Comparison of ENCODE assay signal across 10 mouse cellular contexts in genomic region chr16:79177299-79177999, GRCm38 (mm10).
DNase-seq lines count a peak whose midpoint lies in the region; ATAC-seq and TF ChIP-seq lines count a peak whose summit lies in the region.
"Had no signal": no experiment of that assay in that cellular context is flagged by ENCODE, and none has a peak within 500 bp of the region (broad histone marks: within the 10 kb centered on the region; RNA-seq: fewer than 3 reads in every experiment).

No protein-coding gene starts in this region.

- TF ChIP-seq CTCF in intestine, postnatal 0 days (IDR thresholded peaks at IDR 0.05; ENCODE audit: low read depth): no peak

- no peaks in the 10 kb centered on the region for H3K36me3 ChIP-seq in forebrain, embryonic 13.5 days (ENCODE audit: poor library complexity, severe bottlenecking)
- no peaks in the 10 kb centered on the region for H3K36me3 ChIP-seq in limb, embryonic 10.5 days
- H3K36me3 ChIP-seq in neural tube, embryonic 11.5 days (ENCODE audit: control insufficient read depth, insufficient read depth, low read length): no peaks in the 10 kb centered on the region
- H3K36me3 ChIP-seq in intestine, postnatal 0 days (ENCODE audit: control insufficient read depth, insufficient read depth): no peaks in the 10 kb centered on the region

- peaks cover 11% of the 10 kb centered on the region for H3K4me1 ChIP-seq in forebrain, embryonic 13.5 days
- H3K4me1 ChIP-seq in limb, embryonic 10.5 days: peaks cover 10% of the 10 kb centered on the region
- peaks cover 10% of the 10 kb centered on the region; the same call in 1 of the 2 replicates for H3K4me1 ChIP-seq in neural tube, embryonic 11.5 days (ENCODE audit: control insufficient read depth, insufficient read depth, low read length)
- H3K4me1 ChIP-seq in intestine, postnatal 0 days (replicated peaks; ENCODE audit: control insufficient read depth, insufficient read depth, low read length): no peaks in the 10 kb centered on the region

- peak; percentile 90 for ATAC-seq in forebrain, embryonic 13.5 days
- peak; percentile 83 for ATAC-seq in neural tube, embryonic 11.5 days (ENCODE audit: insufficient read depth, low FRiP score, low TSS enrichment)
- no peak for ATAC-seq in intestine, postnatal 0 days
- ATAC-seq: activated CD4-positive, CD25-positive, alpha-beta regulatory T cell, adult 4 months had no signal

- H3K27me3 ChIP-seq in forebrain, embryonic 13.5 days: no peaks in the 10 kb centered on the region
- no peaks in the 10 kb centered on the region for H3K27me3 ChIP-seq in limb, embryonic 10.5 days (ENCODE audit: low read depth, poor library complexity, severe bottlenecking)
- H3K27me3 ChIP-seq in neural tube, embryonic 11.5 days (ENCODE audit: control insufficient read depth, insufficient read depth, low read length): no peaks in the 10 kb centered on the region
- no peaks in the 10 kb centered on the region for H3K27me3 ChIP-seq in intestine, postnatal 0 days (replicated peaks; ENCODE audit: control insufficient read depth, insufficient read depth, low read length)

- DNase-seq in cerebellum, postnatal 10 days: peak; percentile 10 to 19
- no peak for DNase-seq in cerebellum, adult 18-20 months
- peak; percentile 52 for DNase-seq in limb, embryonic 10.5 days (ENCODE audit: low spot score)
- peak; percentile 48 for DNase-seq in neural tube, embryonic 11.5 days (ENCODE audit: low spot score)
- DNase-seq in frontal cortex, postnatal 25 days (ENCODE audit: low spot score in 2 of 2): no peak
- no peak for DNase-seq in testis, postnatal 14 days (ENCODE audit: low spot score)
- DNase-seq: thymus, postnatal 4 days had no signal

- H3K9ac ChIP-seq in forebrain, embryonic 13.5 days: no peak overlapping the region; the same call in 1 of the 2 replicates
- H3K9ac ChIP-seq in neural tube, embryonic 11.5 days (ENCODE audit: low read length): no peak overlapping the region
- no peak overlapping the region for H3K9ac ChIP-seq in intestine, postnatal 0 days (ENCODE audit: low read depth, low read length)

- H3K27ac ChIP-seq in forebrain, embryonic 13.5 days: peak overlapping the region; percentile 76
- 0 out of 2 replicates have a peak overlapping the region, but pooled peaks have one; percentile 15 for H3K27ac ChIP-seq in limb, embryonic 10.5 days
- H3K27ac ChIP-seq in neural tube, embryonic 11.5 days (ENCODE audit: low read depth, low read length): 0 out of 2 replicates have a peak overlapping the region, but pooled peaks have one; percentile 56
- H3K27ac ChIP-seq in intestine, postnatal 0 days (ENCODE audit: low read depth, low read length): no peak overlapping the region

- H3K9me3 ChIP-seq in forebrain, embryonic 13.5 days (replicated peaks): no peaks in the 10 kb centered on the region
- H3K9me3 ChIP-seq in limb, embryonic 10.5 days (replicated peaks): no peaks in the 10 kb centered on the region
- no peaks in the 10 kb centered on the region for H3K9me3 ChIP-seq in neural tube, embryonic 11.5 days (ENCODE audit: control insufficient read depth, low read length)
- no peaks in the 10 kb centered on the region for H3K9me3 ChIP-seq in intestine, postnatal 0 days (ENCODE audit: control insufficient read depth)

- H3K4me2 ChIP-seq in forebrain, embryonic 13.5 days: peak overlapping the region; percentile 55
- 0 out of 2 replicates have a peak overlapping the region, but pooled peaks have one; percentile 7 for H3K4me2 ChIP-seq in neural tube, embryonic 11.5 days (ENCODE audit: low read depth)
- no peak overlapping the region for H3K4me2 ChIP-seq in intestine, postnatal 0 days (replicated peaks; ENCODE audit: low read depth)

- WGBS in forebrain, embryonic 13.5 days: 12% methylated on average over 15 of the region's 15 CpGs
- 66% methylated on average over 15 of the region's 15 CpGs for WGBS in limb, embryonic 10.5 days
- 40% methylated on average over 15 of the region's 15 CpGs for WGBS in neural tube, embryonic 11.5 days
- 86% methylated on average over 15 of the region's 15 CpGs for WGBS in intestine, postnatal 0 days

- peak overlapping the region; percentile 14 for H3K4me3 ChIP-seq in forebrain, embryonic 13.5 days
- no peak overlapping the region for H3K4me3 ChIP-seq in limb, embryonic 10.5 days
- no peak overlapping the region for H3K4me3 ChIP-seq in neural tube, embryonic 11.5 days (ENCODE audit: low read depth, low read length)
- H3K4me3 ChIP-seq in intestine, postnatal 0 days (ENCODE audit: low read depth, low read length): no peak overlapping the region

Comparison
In these comparisons a context has a peak if more than half of its experiments do, and no peak if none do; other contexts are left out.
1. DNase-seq: peak in cerebellum, postnatal 10 days (2 of 2), limb, embryonic 10.5 days (single experiment) and neural tube, embryonic 11.5 days (single experiment); none in cerebellum, adult 18-20 months (0 of 2), frontal cortex, postnatal 25 days (0 of 2) and testis, postnatal 14 days (single experiment).